Mouse (Mus musculus) limb, embryonic 12.5 days (tissue): Measurements from ENCODE around the gene Txndc5. TPM values are rescaled to one million over a fixed set of nuclear protein-coding genes. Genes with fewer than 3 reads are reported as not detected.
A peak's percentile ranks its signal among the peaks of the same experiment; 100 is the strongest.

Experiments used
- ATAC-seq: fragments of 200-750 bp; cut with Nextera tagmentation; 2 replicates; pipeline ENCODE4 v1.8.0; 2017; ENCODE audit warnings: low read depth, moderate TSS enrichment; ENCODE audit not compliant: insufficient number of reproducible peaks, insufficient read depth, low FRiP score, low TSS enrichment
- H3K27ac ChIP-seq: fragments of 300-500 bp; sonication (generic); 2 replicates; pipeline ENCODE4 v1.5.1; 2016; ENCODE audit warnings: mild to moderate bottlenecking, moderate library complexity
- H3K27me3 ChIP-seq: fragments of 300-500 bp; sonication (generic); 2 replicates; pipeline ENCODE4 v1.6.1; 2016; ENCODE audit warnings: mild to moderate bottlenecking, moderate library complexity
- H3K36me3 ChIP-seq: fragments of 300-500 bp; sonication (generic); 2 replicates; pipeline ENCODE4 v1.6.1; 2016; ENCODE audit warnings: mild to moderate bottlenecking, moderate library complexity
- H3K4me1 ChIP-seq: fragments of 300-500 bp; sonication (generic); replicated peaks from 2 replicates; pipeline ENCODE4 v1.6.1; 2016
- H3K4me2 ChIP-seq: fragments of 300-500 bp; sonication (generic); 2 replicates; pipeline ENCODE4 v1.6.1; 2016; ENCODE audit warnings: mild to moderate bottlenecking, moderate library complexity
- H3K4me3 ChIP-seq: fragments of 300-500 bp; sonication (generic); replicated peaks from 2 replicates; pipeline ENCODE4 v1.5.1; 2016; ENCODE audit warnings: mild to moderate bottlenecking
- H3K9ac ChIP-seq: fragments of 300-500 bp; sonication (generic); replicated peaks from 2 replicates; pipeline ENCODE4 v1.6.1; 2016; ENCODE audit warnings: mild to moderate bottlenecking, moderate library complexity
- H3K9me3 ChIP-seq: fragments of 300-500 bp; sonication (generic); 2 replicates; pipeline ENCODE4 v1.6.1; 2016; ENCODE audit warnings: mild to moderate bottlenecking, moderate library complexity
- WGBS: fragments of 180-500 bp; shearing (Covaris S2); methylation state at CpG from one replicate; pipeline ENCODE4 v1.1.7; 2016; 5-methylcytosine and 5-hydroxymethylcytosine counted together
- polyA plus RNA-seq: library from polyadenylated mRNA; unstranded; fragments of >200 nt; fragmentation: Nextera tagmentation; extraction: Ambion mirVana; gene quantifications from 2 replicates; pipeline ENCODE4 v1.2.1, GENCODE M21; 2016

Txndc5 gene
- polyA plus RNA-seq, result 180 and 196 TPM in 2 replicates

- peak within 1 kb of the TSS; percentile 84 for H3K9ac ChIP-seq
- peaks cover 27% of the 10 kb centered on the region for H3K4me1 ChIP-seq
- no peaks in the 10 kb centered on the region for H3K27me3 ChIP-seq
- peak within 1 kb of the TSS; percentile 76 for H3K4me2 ChIP-seq
- peak within 1 kb of the TSS; percentile 95 for H3K27ac ChIP-seq
- no peak; the same call in 1 of the 2 replicates for ATAC-seq
- no peaks in the 10 kb centered on the region for H3K36me3 ChIP-seq
- 52% methylated on average over 9 of the region's 9 CpGs for whole genome bisulfite sequencing
- no peaks in the 10 kb centered on the region for H3K9me3 ChIP-seq
- H3K4me3 ChIP-seq, result peak within 1 kb of the TSS; percentile 91
Observed at GRCm38 (mm10) chr13:38528687-38529294, at the start of gene Txndc5. Gene Txndc5, minus strand, starts transcription at chr13:38528824.

GRCm38 (mm10) chr13:38574668-38575067 lies 46.0 kb upstream of the Txndc5 start:
- 81% methylated on average over 3 of the region's 3 CpGs for WGBS
- Histone ChIP-seq H3K4me1 (no peaks in the 10 kb centered on the region), H3K36me3 (no peaks in the 10 kb centered on the region), H3K27ac (no peak overlapping the region), H3K9ac (no peak overlapping the region), H3K4me3 (no peak overlapping the region), H3K27me3 (no peaks in the 10 kb centered on the region), H3K4me2 (no peak overlapping the region), H3K9me3 (no peaks in the 10 kb centered on the region)
- no peak for ATAC-seq

- H3K27ac ChIP-seq, result no peak overlapping the region
- H3K36me3 ChIP-seq, result no peaks in the 10 kb centered on the region
- no peaks in the 10 kb centered on the region for H3K27me3 ChIP-seq
- WGBS, result 87% methylated on average over 1 of the region's 1 CpGs
- no peak overlapping the region for H3K4me3 ChIP-seq
- H3K9me3 ChIP-seq, result no peaks in the 10 kb centered on the region
- no peak overlapping the region for H3K9ac ChIP-seq
- no peak for ATAC-seq
- no peaks in the 10 kb centered on the region for H3K4me1 ChIP-seq
- H3K4me2 ChIP-seq, result no peak overlapping the region
Observed at GRCm38 (mm10) chr13:38573281-38573680, 44.7 kb upstream of the Txndc5 start.

GRCm38 (mm10) chr13:38565245-38565644 lies 36.6 kb upstream of the Txndc5 start:
- Histone ChIP-seq H3K4me1 (no peaks in the 10 kb centered on the region), H3K9ac (no peak overlapping the region), H3K4me3 (no peak overlapping the region), H3K9me3 (no peaks in the 10 kb centered on the region), H3K27me3 (no peaks in the 10 kb centered on the region), H3K4me2 (no peak overlapping the region), H3K36me3 (no peaks in the 10 kb centered on the region), H3K27ac (no peak overlapping the region)
- 71% methylated on average over 4 of the region's 4 CpGs for WGBS
- no peak for ATAC-seq

- no peaks in the 10 kb centered on the region for H3K36me3 ChIP-seq
- H3K9ac ChIP-seq, result no peak overlapping the region
- no peak overlapping the region for H3K4me3 ChIP-seq
- WGBS, result 84% methylated on average over 11 of the region's 11 CpGs
- no peaks in the 10 kb centered on the region for H3K9me3 ChIP-seq
- H3K27me3 ChIP-seq, result no peaks in the 10 kb centered on the region
- no peak overlapping the region for H3K27ac ChIP-seq
- no peak overlapping the region for H3K4me2 ChIP-seq
- H3K4me1 ChIP-seq, result no peaks in the 10 kb centered on the region
- no peak for ATAC-seq
Observed at GRCm38 (mm10) chr13:38554611-38555010, 26.0 kb upstream of the Txndc5 start.

GRCm38 (mm10) chr13:38554210-38554609 lies 25.6 kb upstream of the Txndc5 start:
- H3K4me1 ChIP-seq, result no peaks in the 10 kb centered on the region
- no peak overlapping the region for H3K27ac ChIP-seq
- H3K27me3 ChIP-seq, result no peaks in the 10 kb centered on the region
- H3K9me3 ChIP-seq, result no peaks in the 10 kb centered on the region
- H3K36me3 ChIP-seq, result no peaks in the 10 kb centered on the region
- no peak overlapping the region for H3K4me2 ChIP-seq
- ATAC-seq, result no peak
- WGBS, result 68% methylated on average over 3 of the region's 3 CpGs
- no peak overlapping the region for H3K4me3 ChIP-seq
- H3K9ac ChIP-seq, result no peak overlapping the region

- Histone ChIP-seq H3K27ac (no peak overlapping the region), H3K9ac (no peak overlapping the region), H3K4me2 (no peak overlapping the region), H3K9me3 (no peaks in the 10 kb centered on the region), H3K4me3 (no peak overlapping the region), H3K4me1 (no peaks in the 10 kb centered on the region), H3K36me3 (no peaks in the 10 kb centered on the region), H3K27me3 (no peaks in the 10 kb centered on the region)
- ATAC-seq, result no peak
- 79% methylated on average over 5 of the region's 5 CpGs for WGBS
Observed at GRCm38 (mm10) chr13:38548681-38549080, 20.1 kb upstream of the Txndc5 start.

- Histone ChIP-seq H3K4me1 (no peaks in the 10 kb centered on the region), H3K27ac (no peak overlapping the region), H3K27me3 (no peaks in the 10 kb centered on the region), H3K4me3 (no peak overlapping the region), H3K9me3 (no peaks in the 10 kb centered on the region), H3K4me2 (no peak overlapping the region), H3K36me3 (no peaks in the 10 kb centered on the region), H3K9ac (no peak overlapping the region)
- 90% methylated on average over 5 of the region's 5 CpGs for WGBS
- ATAC-seq, result no peak
Observed at GRCm38 (mm10) chr13:38547717-38548116, 19.1 kb upstream of the Txndc5 start.

GRCm38 (mm10) chr13:38546754-38547153 lies 18.1 kb upstream of the Txndc5 start:
- H3K9me3 ChIP-seq, result no peaks in the 10 kb centered on the region
- no peak overlapping the region for H3K4me3 ChIP-seq
- H3K27ac ChIP-seq, result no peak overlapping the region
- ATAC-seq, result no peak
- H3K36me3 ChIP-seq, result no peaks in the 10 kb centered on the region
- no peak overlapping the region for H3K4me2 ChIP-seq
- no peak overlapping the region for H3K9ac ChIP-seq
- H3K4me1 ChIP-seq, result no peaks in the 10 kb centered on the region
- WGBS, result 75% methylated on average over 4 of the region's 4 CpGs
- no peaks in the 10 kb centered on the region for H3K27me3 ChIP-seq

GRCm38 (mm10) chr13:38545460-38545859 lies 16.8 kb upstream of the Txndc5 start:
- Histone ChIP-seq H3K36me3 (no peaks in the 10 kb centered on the region), H3K27ac (no peak overlapping the region), H3K4me1 (no peaks in the 10 kb centered on the region), H3K9ac (no peak overlapping the region), H3K4me2 (no peak overlapping the region), H3K4me3 (no peak overlapping the region), H3K9me3 (no peaks in the 10 kb centered on the region), H3K27me3 (no peaks in the 10 kb centered on the region)
- no peak for ATAC-seq
- WGBS, result 72% methylated on average over 3 of the region's 3 CpGs

- Histone ChIP-seq H3K36me3 (no peaks in the 10 kb centered on the region), H3K4me2 (no peak overlapping the region), H3K27ac (no peak overlapping the region), H3K4me1 (no peaks in the 10 kb centered on the region), H3K9ac (no peak overlapping the region), H3K27me3 (no peaks in the 10 kb centered on the region), H3K9me3 (no peaks in the 10 kb centered on the region), H3K4me3 (no peak overlapping the region)
- no peak for ATAC-seq
- 78% methylated on average over 8 of the region's 8 CpGs for WGBS
Observed at GRCm38 (mm10) chr13:38544769-38545445, 16.3 kb upstream of the Txndc5 start.
